Mouse (Mus musculus): ENCODE measurements around the gene Mterf1a. TPM values are rescaled to one million over a fixed set of nuclear protein-coding genes. Genes with fewer than 3 reads are reported as not detected.
A peak's percentile ranks its signal among the peaks of the same experiment; 100 is the strongest.

Mterf1a gene
- polyA plus RNA-seq, 1 experiment from 2014 or later: 8.9 TPM

- Histone ChIP-seq H3K4me3 (replicated peaks; ENCODE audit: low read length) (no peak overlapping the region), H3K9ac (ENCODE audit: low read length) (no peak overlapping the region), H3K36me3 (ENCODE audit: control insufficient read depth, insufficient read depth, low read length) (no peaks in the 10 kb centered on the region), H3K4me2 (ENCODE audit: low read depth, low read length) (no peak overlapping the region), H3K27me3 (ENCODE audit: control insufficient read depth, insufficient read depth, low read length) (no peaks in the 10 kb centered on the region), H3K9me3 (replicated peaks; ENCODE audit: control insufficient read depth, low read length) (no peaks in the 10 kb centered on the region), H3K27ac (ENCODE audit: low read length) (no peak overlapping the region), H3K4me1 (ENCODE audit: control insufficient read depth, insufficient read depth, low read length) (no peaks in the 10 kb centered on the region)
- ATAC-seq (ENCODE audit: insufficient read depth, low FRiP score): no peak
- 77% methylated on average over 3 of the region's 3 CpGs for WGBS
Observed at GRCm38 (mm10) chr5:3873485-3873884, 20.2 kb downstream of the Mterf1a start.

- H3K9me3 ChIP-seq (replicated peaks; ENCODE audit: control insufficient read depth, low read length): no peaks in the 10 kb centered on the region
- H3K36me3 ChIP-seq (ENCODE audit: control insufficient read depth, insufficient read depth, low read length): no peaks in the 10 kb centered on the region
- 94% methylated on average over 1 of the region's 1 CpGs for WGBS
- H3K9ac ChIP-seq (ENCODE audit: low read length): no peak overlapping the region
- H3K4me2 ChIP-seq (ENCODE audit: low read depth, low read length): no peak overlapping the region
- ATAC-seq (ENCODE audit: insufficient read depth, low FRiP score): no peak
- H3K27me3 ChIP-seq (ENCODE audit: control insufficient read depth, insufficient read depth, low read length): no peaks in the 10 kb centered on the region
- no peaks in the 10 kb centered on the region for H3K4me1 ChIP-seq (ENCODE audit: control insufficient read depth, insufficient read depth, low read length)
- no peak overlapping the region for H3K4me3 ChIP-seq (replicated peaks; ENCODE audit: low read length)
- H3K27ac ChIP-seq (ENCODE audit: low read length): no peak overlapping the region
Observed at GRCm38 (mm10) chr5:3872348-3872747, 21.4 kb downstream of the Mterf1a start.

- Histone ChIP-seq H3K27me3 (ENCODE audit: control insufficient read depth, insufficient read depth, low read length) (no peaks in the 10 kb centered on the region), H3K36me3 (ENCODE audit: control insufficient read depth, insufficient read depth, low read length) (no peaks in the 10 kb centered on the region), H3K4me3 (replicated peaks; ENCODE audit: low read length) (no peak overlapping the region), H3K27ac (ENCODE audit: low read length) (no peak overlapping the region), H3K9ac (ENCODE audit: low read length) (no peak overlapping the region), H3K4me2 (ENCODE audit: low read depth, low read length) (no peak overlapping the region), H3K9me3 (replicated peaks; ENCODE audit: control insufficient read depth, low read length) (no peaks in the 10 kb centered on the region), H3K4me1 (ENCODE audit: control insufficient read depth, insufficient read depth, low read length) (no peaks in the 10 kb centered on the region)
- 53% methylated on average over 4 of the region's 4 CpGs for WGBS
- ATAC-seq (ENCODE audit: insufficient read depth, low FRiP score): no peak
Observed at GRCm38 (mm10) chr5:3870161-3870560, 23.6 kb downstream of the Mterf1a start.

- WGBS: 9% methylated on average over 24 of the region's 24 CpGs
- ATAC-seq (ENCODE audit: insufficient read depth, low FRiP score): no peak
- H3K4me2 ChIP-seq (ENCODE audit: low read depth, low read length): peak within 1 kb of the TSS; percentile 58
- H3K27ac ChIP-seq (ENCODE audit: low read length): no peak within 1 kb of the TSS
- H3K4me3 ChIP-seq (replicated peaks; ENCODE audit: low read length): peak within 1 kb of the TSS; percentile 30
- no peaks in the 10 kb centered on the region for H3K36me3 ChIP-seq (ENCODE audit: control insufficient read depth, insufficient read depth, low read length)
- no peaks in the 10 kb centered on the region for H3K9me3 ChIP-seq (replicated peaks; ENCODE audit: control insufficient read depth, low read length)
- H3K4me1 ChIP-seq (ENCODE audit: control insufficient read depth, insufficient read depth, low read length): no peaks in the 10 kb centered on the region
- no peaks in the 10 kb centered on the region for H3K27me3 ChIP-seq (ENCODE audit: control insufficient read depth, insufficient read depth, low read length)
- H3K9ac ChIP-seq (ENCODE audit: low read length): peak within 1 kb of the TSS; percentile 44; the same call in 1 of the 2 replicates
Observed at GRCm38 (mm10) chr5:3845026-3845425, 48.7 kb downstream of the Mterf1a start, which contains the start of gene Lrrd1. Lrrd1 (plus strand) TSS chr5:3845173.

Other genes with a start within 250 kb of the Mterf1a start
- not detected in 2 replicates for gene Tmbim7, start 242.8 kb downstream of the Mterf1a start, polyA plus RNA-seq (2015; fragmentation: Nextera tagmentation; extraction: Ambion mirVana)
- gene Gatad1, start 236.7 kb downstream of the Mterf1a start, polyA plus RNA-seq (2015; fragmentation: Nextera tagmentation; extraction: Ambion mirVana): 45.7 and 46.0 TPM in 2 replicates
- 6.3 and 7.7 TPM in 2 replicates for gene Ankib1, start 91.0 kb downstream of the Mterf1a start, polyA plus RNA-seq (2015; fragmentation: Nextera tagmentation; extraction: Ambion mirVana)
- gene Krit1, start 90.7 kb downstream of the Mterf1a start, polyA plus RNA-seq (2015; fragmentation: Nextera tagmentation; extraction: Ambion mirVana): 41.3 and 46.3 TPM in 2 replicates
- not detected in 2 replicates for gene Lrrd1, start 48.8 kb downstream of the Mterf1a start, polyA plus RNA-seq (2015; fragmentation: Nextera tagmentation; extraction: Ambion mirVana)
- gene Akap9, start 34.1 kb upstream of the Mterf1a start, polyA plus RNA-seq (2015; fragmentation: Nextera tagmentation; extraction: Ambion mirVana): 123 and 137 TPM in 2 replicates
- gene Cyp51, start 210.8 kb upstream of the Mterf1a start, polyA plus RNA-seq (2015; fragmentation: Nextera tagmentation; extraction: Ambion mirVana): 87.3 and 95.2 TPM in 2 replicates